Mouse (Mus musculus) lung, postnatal 36 days (tissue): Measurements from ENCODE around the gene E2f8.

Experiments
- DNase-seq: peaks from one replicate; pipeline ENCODE4 v3.0.0; 2022; ENCODE audit warnings: mixed read lengths

E2f8 gene

GRCm38 (mm10) chr7:48888751-48889150 lies 7.4 kb upstream of the E2f8 start:
- no peak for DNase-seq

DNA sequence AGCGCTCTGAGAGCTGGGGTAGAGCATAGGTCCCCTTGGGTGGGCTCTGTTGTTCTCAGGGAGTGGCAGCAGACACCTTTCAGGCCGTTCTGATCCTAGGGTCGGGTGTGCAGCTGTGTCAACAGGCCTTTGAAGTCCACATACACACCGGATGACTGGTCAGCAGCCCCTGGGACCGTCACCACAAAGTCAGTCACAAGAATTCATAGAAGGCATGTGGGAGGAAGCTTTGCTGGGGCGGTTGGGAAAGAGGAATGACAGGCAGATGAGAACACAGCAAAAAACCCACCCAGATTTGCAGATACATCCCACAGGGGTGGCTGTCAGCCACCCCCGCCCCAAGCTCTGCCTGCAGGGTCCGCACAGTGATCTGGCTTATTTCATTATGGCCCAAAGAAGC lies 6.6 kb upstream of the E2f8 start:
- DNase-seq = no peak

- no peak for DNase-seq
Observed at GRCm38 (mm10) chr7:48884266-48884611, 2.8 kb upstream of the E2f8 start.

DNA sequence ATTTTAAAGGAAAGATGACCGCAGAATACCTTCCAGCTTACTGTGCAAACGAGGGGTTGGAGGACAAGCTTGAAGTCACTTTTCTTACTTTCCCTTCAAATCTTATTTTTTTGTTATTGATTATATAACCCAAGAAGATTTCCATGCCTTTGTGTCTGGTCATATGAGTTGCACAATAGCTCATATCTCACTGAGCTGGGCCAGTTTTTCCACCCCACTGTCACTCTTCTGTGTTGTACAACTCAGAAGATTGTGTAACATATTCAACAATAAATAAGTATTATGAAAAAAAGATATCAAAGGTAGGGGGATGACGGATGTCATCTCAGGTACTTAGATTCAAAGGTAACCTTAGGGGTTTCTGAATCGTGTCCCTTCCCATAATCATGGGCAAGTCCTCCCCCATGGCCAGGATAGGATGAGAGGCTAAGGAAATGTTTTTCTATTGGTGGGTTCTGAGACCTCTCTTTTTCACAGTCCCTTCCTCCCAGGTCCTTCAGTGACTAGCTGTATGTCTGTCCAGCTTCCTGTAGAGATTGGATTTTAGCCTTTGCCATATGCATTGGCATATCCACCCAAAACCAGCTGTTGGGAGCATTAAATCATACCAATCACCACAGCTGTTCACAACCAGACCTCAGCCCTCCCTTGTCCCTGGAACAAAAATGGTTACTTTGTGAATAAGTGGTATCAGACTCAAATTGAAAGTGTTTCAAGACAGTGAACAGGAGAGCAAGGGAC lies 2.3 kb upstream of the E2f8 start:
- no peak for DNase-seq

DNA sequence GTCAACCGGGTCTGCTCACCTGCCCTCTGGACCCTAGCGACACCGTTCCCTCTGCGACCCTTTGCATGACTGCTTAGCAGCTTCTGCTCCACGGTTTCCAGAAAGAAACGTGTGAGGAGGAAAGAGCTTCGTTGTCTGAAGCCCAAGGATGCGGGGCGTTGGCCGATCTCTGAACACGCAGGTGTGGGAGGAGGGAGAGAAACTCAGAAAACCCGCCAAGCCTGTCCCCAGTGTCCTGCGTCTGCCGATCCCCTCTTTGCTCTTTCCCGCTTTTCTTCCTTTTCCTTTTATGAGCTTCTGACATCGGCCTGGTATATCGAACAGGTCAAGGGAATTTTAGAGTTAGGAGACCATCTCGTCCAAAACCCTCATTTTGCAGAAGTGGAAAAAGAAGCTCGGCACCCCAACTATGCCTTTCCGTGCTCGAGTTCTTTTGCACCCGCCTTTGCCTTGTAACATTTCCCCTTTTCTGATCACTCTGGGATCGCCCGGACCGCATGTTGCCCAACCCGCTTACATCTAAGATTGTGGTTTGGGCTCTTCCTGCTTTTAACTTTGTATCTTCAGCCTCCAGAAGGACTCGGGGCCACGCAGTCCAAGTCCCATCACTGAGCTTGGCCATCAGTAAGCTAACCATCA lies 694 bp upstream of the E2f8 start:
- DNase-seq = peak; percentile 56

DNA sequence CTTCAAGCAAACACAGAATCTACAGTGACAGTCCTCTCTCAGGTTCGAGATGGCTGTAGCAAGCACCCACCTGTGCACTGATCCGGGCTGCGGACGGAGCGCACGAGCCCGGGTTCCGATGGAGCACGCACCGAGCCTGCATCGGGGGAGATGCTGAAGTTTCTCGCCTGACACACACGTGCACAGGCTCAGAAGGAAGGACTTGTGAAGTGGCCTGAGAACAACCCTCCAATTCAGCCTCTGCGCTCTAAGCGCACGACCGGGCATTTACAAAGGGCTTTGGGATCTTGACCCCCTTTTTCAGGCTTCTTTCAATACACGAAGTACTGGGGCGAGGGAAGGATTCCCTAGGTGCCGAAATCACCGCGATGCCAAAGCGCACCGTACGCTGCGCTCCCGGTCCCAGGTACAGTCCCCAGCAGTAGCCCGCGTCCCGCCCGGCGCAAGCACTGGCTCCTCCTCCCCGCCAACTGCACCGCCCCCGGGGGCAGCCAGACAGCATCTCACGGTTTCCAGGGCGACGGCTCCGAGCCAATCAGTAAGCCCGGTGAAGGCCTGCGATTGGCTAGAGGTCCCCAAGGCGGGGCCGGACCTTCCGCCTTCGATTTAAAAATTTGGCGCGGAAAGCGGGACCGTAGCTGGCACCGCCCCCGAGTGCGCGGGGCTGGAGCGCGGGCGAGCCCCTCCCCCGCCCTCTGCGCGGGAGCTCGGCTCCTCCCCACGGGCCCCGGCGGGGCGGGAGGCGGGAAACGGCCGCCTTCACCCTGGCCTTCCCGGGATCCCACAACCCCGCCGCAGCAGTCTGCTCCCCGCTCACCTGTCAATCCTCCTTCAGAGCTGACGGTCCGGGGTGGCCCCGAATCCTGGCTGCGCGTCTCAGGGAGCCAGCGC lies 560 bp downstream of the E2f8 start:
- DNase-seq = peak; percentile 98

GRCm38 (mm10) chr7:48879574-48879973 lies 1.8 kb downstream of the E2f8 start:
- DNase-seq = no peak

- no peak for DNase-seq
Observed at GRCm38 (mm10) chr7:48877786-48878390, 3.5 kb downstream of the E2f8 start.

DNA sequence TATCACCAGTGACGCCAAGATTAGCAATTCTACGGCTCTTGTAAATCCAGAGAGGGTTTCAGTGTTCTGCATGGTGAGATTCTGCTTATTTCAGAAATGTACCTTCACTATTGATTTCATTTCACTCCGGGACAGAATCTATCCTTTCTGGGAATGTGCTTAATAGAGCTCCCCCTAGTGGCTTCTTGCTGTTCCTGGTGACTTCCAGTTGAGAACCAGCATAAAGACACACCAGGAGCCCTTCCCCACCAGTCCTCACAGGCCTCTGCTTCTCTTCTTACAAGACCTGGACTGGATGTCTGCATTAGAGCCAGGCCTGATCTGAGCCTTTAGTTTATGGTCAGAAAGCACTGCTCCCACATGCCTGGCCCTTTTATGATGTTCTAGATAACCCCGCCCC lies 4.9 kb downstream of the E2f8 start:
- DNase-seq = peak; percentile 83

DNA sequence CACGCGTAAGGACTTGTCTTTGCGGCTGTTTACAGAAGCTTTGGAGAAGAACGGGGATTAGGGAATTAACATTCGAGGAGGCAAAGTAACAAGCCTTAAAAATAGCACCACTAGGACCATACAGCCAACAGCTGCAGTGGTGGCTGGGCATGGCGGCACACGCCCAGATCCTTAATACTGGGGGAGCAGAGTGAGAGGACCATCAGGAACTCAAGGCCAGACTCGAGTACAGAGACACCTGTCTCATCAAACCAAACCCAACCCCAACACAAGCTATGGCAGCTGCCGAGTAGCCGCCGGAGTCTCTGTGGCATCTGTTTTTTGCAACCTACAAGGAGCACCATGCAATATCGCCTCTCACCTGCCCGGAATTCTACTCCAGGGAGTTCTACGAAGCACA lies 6.3 kb downstream of the E2f8 start:
- DNase-seq = no peak

DNA sequence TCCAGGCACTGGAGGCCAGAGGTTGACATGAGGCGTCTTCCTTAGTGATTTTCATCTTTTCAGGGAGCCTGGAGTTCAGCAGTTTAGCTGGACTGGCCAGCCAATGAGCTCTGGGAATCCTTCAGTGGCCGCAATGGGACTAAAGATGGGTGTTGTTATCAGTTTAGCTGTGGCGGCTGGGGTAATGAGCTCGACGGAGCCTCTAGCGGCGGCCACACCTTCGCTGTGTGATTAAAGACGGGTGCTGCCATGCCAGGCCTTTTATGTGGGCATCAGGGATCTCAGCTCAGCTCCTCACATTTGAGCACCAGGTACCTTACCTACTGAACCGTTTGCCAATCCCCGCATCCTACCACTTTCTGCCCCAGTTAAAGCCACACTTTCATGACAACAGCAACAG lies 10.1 kb downstream of the E2f8 start:
- DNase-seq = no peak

GRCm38 (mm10) chr7:48870579-48871180 lies 10.7 kb downstream of the E2f8 start:
- DNase-seq = no peak

GRCm38 (mm10) chr7:48870144-48870543 lies 11.3 kb downstream of the E2f8 start:
- DNase-seq = no peak

DNA sequence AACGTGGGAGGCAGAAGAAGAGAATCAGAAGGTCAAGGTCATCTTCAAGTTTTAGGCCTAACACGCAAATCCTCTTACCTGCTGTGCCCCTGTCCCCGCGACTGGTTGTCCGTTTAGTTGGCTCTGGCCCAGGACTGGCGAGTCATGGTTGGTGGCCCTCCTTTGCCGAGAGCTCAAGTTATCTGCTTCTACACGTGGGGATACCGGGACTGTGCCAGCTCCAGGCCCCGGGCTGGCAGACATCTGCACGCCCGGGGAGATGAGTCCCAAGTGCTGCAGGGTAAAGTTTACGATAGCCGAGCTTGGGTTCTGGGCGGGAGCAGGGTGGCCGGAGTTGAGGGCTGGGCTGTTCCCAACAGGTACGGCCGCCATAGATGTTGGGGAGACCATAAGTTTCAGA lies 13.8 kb downstream of the E2f8 start:
- DNase-seq = no peak

DNA sequence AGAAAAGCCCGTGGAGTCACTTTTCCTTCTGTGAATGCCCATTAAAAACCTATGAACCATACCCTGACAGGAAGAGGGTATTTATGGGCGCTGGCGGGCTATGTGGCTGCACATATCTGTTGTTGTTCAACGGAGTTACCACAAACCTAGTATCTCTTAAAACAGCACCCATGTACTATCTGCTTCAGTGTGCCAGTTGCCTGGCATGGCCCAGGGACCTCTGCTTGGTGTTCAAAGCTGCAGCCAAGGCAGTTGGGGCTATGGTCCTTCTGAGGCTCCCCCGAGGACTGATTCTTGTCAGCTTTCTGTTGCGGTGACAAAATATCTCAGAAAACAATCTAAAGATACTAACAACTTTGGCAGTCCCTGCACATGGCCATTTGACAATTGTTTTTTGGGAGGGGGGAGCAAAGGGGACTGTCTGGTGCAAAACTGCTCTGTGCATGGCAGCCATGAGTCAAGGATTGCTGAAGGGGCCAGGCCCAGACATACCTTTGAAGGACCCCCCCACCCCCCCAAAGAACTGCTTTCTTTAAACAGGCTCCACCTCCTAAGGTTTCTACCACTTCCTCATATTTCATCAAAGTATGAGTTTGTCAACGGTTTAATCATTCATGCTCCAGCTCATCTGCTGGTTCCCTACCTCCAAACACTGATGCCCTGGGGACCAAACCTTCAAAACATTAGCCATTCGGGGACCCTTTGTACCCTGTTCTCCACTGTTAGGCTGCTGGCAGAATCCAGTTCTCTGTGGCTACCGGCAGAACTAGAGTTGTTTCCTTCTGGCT lies 16.5 kb downstream of the E2f8 start:
- no peak for DNase-seq

DNA sequence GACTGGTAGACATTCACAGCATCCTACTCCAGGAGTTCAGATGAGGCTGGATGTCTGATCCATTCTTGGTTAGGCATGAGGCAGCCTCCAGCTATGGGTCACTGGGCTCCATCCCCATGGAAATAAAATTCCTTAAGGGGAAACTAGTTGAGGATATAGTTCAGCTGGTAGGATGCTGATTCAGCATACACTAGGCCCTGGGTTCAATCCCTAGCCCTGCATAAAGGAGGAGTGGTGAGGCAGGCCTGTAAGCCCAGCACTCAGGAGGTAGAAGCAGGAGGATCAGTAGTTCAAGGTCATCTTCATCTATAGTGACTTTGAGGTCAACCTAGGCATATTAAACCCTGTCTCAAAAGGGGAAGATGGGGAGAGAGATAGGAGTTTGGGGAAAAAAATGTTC lies 17.2 kb downstream of the E2f8 start:
- no peak for DNase-seq

- DNase-seq = no peak
Observed at GRCm38 (mm10) chr7:48861796-48862195, 19.6 kb downstream of the E2f8 start.

DNA sequence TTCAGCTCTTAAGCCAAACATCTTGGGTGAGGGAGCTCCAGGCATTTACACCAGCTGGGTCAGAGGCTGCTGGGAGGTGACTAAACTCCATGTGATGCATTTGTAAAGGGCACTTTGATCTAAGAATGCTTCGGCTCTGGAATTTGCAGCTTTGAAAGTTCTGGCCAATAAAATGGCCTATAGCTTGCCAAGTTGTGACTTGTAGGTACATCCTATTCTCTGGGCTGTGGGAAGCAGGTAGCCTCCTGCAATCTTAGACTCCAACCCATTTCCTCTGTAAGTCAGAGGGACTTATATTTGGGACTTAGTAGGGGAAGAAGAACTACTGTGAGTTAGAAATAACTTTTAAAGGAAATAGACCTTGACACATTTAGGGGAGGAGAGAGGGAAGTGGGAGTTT lies 20.4 kb downstream of the E2f8 start:
- DNase-seq = no peak

GRCm38 (mm10) chr7:48859362-48859761 lies 22.0 kb downstream of the E2f8 start:
- DNase-seq = no peak

DNA sequence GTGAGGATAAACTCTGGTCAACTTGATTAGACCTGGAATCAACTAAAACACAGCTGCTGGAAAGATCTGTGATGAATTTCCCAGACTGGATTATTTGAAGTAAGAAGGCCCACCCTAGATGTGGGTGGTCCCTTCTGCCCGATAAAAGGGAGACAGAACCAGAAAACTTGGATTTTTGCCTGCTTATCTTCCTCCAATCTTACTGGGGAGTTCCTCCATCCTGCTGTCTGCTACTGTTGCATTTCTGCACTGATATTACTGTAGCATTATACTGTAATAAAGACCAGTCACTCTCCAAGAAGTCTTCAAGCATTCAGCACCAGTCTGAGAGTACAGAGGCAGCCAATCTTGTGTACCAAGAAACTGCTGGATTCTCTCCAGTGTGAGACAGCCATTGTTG lies 23.1 kb downstream of the E2f8 start:
- DNase-seq = no peak

DNA sequence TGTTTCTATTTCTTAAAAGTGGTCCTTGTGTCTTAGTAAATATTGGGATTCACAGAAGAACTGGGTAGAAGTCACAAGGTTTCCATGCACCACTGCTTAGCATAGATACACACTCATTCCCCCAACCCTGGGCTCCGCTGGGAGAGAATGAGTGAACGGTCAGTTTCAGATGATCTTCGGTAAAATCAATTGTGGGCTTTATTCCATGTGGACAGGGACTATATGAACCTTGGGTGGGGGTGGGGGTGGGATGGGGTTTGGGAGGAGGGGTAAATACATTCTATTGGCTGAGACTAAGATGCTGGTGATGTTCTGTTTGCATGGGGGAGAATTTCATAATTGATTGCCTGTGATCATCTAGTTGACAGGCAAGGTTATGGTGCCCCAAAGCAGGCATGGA lies 25.9 kb downstream of the E2f8 start:
- no peak for DNase-seq

GRCm38 (mm10) chr7:48853496-48853895 lies 27.9 kb downstream of the E2f8 start:
- no peak for DNase-seq
